Mouse (Mus musculus): ENCODE data around the gene Olfr1373.

GRCm38 (mm10) chr11:52129621-52130450 is 15.5 kb downstream of the Olfr1373 start:
- no peak for TF ChIP-seq CTCF (IDR thresholded peaks at IDR 0.05; ENCODE audit: low read depth)
- no peak for TF ChIP-seq EP300 (optimal IDR thresholded peaks at IDR 0.05)

All from stomach, postnatal 0 days (tissue).